Mouse (Mus musculus): ENCODE data around the gene Ltbr.
"Not testable (repeated sequence)": the region's sequence is repeated elsewhere in the genome, so short reads cannot be mapped to it uniquely, and the experiment has no call there.

The Ltbr gene

GRCm38 (mm10) chr6:125312581-125313355 is 917 bp downstream of the Ltbr start:
- no peak for DNase-seq (ENCODE audit: low read depth in 2 of 2, low spot score in 2 of 2)

GRCm38 (mm10) chr6:125312171-125312570 is 1.5 kb downstream of the Ltbr start:
- no peak for DNase-seq (ENCODE audit: low read depth in 2 of 2, low spot score in 2 of 2)

- no peak for DNase-seq (ENCODE audit: low read depth in 2 of 2, low spot score in 2 of 2)
These were observed 4.3 kb downstream of the Ltbr start for GRCm38 (mm10) chr6:125309406-125309805.

- DNase-seq (ENCODE audit: low read depth in 2 of 2, low spot score in 2 of 2), result no peak
These were observed 4.8 kb downstream of the Ltbr start for GRCm38 (mm10) chr6:125308921-125309320.

GRCm38 (mm10) chr6:125307091-125307490 is 6.6 kb downstream of the Ltbr start:
- no peak for DNase-seq (ENCODE audit: low read depth in 2 of 2, low spot score in 2 of 2)

GRCm38 (mm10) chr6:125305465-125305864 is 8.2 kb downstream of the Ltbr start:
- DNase-seq (ENCODE audit: low read depth in 2 of 2, low spot score in 2 of 2), result no peak

- DNase-seq (ENCODE audit: low read depth in 2 of 2, low spot score in 2 of 2), result not testable (repeated sequence)
These were observed 9.3 kb downstream of the Ltbr start for GRCm38 (mm10) chr6:125304408-125304807.

- DNase-seq (ENCODE audit: low read depth in 2 of 2, low spot score in 2 of 2), result no peak
These were observed 10.4 kb downstream of the Ltbr start for GRCm38 (mm10) chr6:125303242-125303641.

- no peak for DNase-seq (ENCODE audit: low read depth in 2 of 2, low spot score in 2 of 2)
These were observed 11.3 kb downstream of the Ltbr start for GRCm38 (mm10) chr6:125302231-125302982.

- DNase-seq (ENCODE audit: low read depth in 2 of 2, low spot score in 2 of 2), result no peak
These were observed 12.7 kb downstream of the Ltbr start for GRCm38 (mm10) chr6:125300982-125301381.

- DNase-seq (ENCODE audit: low read depth in 2 of 2, low spot score in 2 of 2), result no peak
These were observed 16.4 kb downstream of the Ltbr start for GRCm38 (mm10) chr6:125297149-125297820.

GRCm38 (mm10) chr6:125294049-125294448 is 19.6 kb downstream of the Ltbr start:
- no peak for DNase-seq (ENCODE audit: low read depth in 2 of 2, low spot score in 2 of 2)

GRCm38 (mm10) chr6:125292256-125292655 is 21.4 kb downstream of the Ltbr start:
- DNase-seq (ENCODE audit: low read depth in 2 of 2, low spot score in 2 of 2), result no peak

- DNase-seq (ENCODE audit: low read depth in 2 of 2, low spot score in 2 of 2), result no peak
These were observed 22.4 kb downstream of the Ltbr start for GRCm38 (mm10) chr6:125291329-125291728.

GRCm38 (mm10) chr6:125288730-125289129 is 25.0 kb downstream of the Ltbr start:
- DNase-seq (ENCODE audit: low read depth in 2 of 2, low spot score in 2 of 2), result no peak

GRCm38 (mm10) chr6:125286944-125287343 is 26.7 kb downstream of the Ltbr start:
- no peak for DNase-seq (ENCODE audit: low read depth in 2 of 2, low spot score in 2 of 2)

- DNase-seq (ENCODE audit: low read depth in 2 of 2, low spot score in 2 of 2), result no peak
These were observed 27.8 kb downstream of the Ltbr start, which contains the start of gene Tuba3a for GRCm38 (mm10) chr6:125285890-125286289. Gene Tuba3a (minus strand): TSS chr6:125286042.

GRCm38 (mm10) chr6:125284751-125285150 is 28.9 kb downstream of the Ltbr start:
- no peak for DNase-seq (ENCODE audit: low read depth in 2 of 2, low spot score in 2 of 2)

- no peak for DNase-seq (ENCODE audit: low read depth in 2 of 2, low spot score in 2 of 2)
These were observed 29.4 kb downstream of the Ltbr start for GRCm38 (mm10) chr6:125284250-125284649.

GRCm38 (mm10) chr6:125282721-125283120 is 31.0 kb downstream of the Ltbr start:
- DNase-seq (ENCODE audit: low read depth in 2 of 2, low spot score in 2 of 2), result not testable (repeated sequence)

- no peak for DNase-seq (ENCODE audit: low read depth in 2 of 2, low spot score in 2 of 2)
These were observed 34.0 kb downstream of the Ltbr start for GRCm38 (mm10) chr6:125279729-125280128.
